Mouse (Mus musculus): ENCODE results near the gene Tle3.

DNA sequence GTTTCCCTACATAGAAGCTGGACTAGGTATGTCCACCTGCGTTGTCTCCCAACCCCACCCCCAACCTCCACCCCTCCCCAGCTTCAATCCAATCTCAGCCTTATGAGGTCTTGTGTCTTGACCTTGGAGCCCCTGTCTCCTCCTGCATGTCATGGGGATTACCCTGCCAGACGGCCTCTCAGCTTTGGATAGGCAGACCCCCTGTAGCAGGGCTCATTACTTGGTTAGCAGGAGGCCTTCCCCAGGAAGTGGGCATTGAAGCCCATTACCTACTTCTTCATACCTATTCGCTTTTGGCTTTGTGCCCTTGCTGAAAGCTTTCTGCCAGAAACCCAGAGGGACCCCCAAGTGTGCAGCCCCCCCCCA lies 32.4 kb downstream of the Tle3 start:
- TF ChIP-seq CTCF (IDR thresholded peaks at IDR 0.05; ENCODE audit: control insufficient read depth, insufficient read depth, low read length) (no peak), POLR2A (IDR thresholded peaks at IDR 0.05; ENCODE audit: borderline replicate concordance, control insufficient read depth, low read depth, low read length) (no peak)

All from bone marrow, adult 2 months (tissue).